Mouse (Mus musculus): ENCODE results near the gene Nus1.

The Nus1 gene

GRCm38 (mm10) chr10:52417998-52418860 is 882 bp downstream of the Nus1 start:
- DNase-seq (ENCODE audit: inconsistent ontology term): peak; percentile 51

GRCm38 (mm10) chr10:52418931-52419330 is 1.6 kb downstream of the Nus1 start:
- peak; percentile 23 for DNase-seq (ENCODE audit: inconsistent ontology term)

DNA sequence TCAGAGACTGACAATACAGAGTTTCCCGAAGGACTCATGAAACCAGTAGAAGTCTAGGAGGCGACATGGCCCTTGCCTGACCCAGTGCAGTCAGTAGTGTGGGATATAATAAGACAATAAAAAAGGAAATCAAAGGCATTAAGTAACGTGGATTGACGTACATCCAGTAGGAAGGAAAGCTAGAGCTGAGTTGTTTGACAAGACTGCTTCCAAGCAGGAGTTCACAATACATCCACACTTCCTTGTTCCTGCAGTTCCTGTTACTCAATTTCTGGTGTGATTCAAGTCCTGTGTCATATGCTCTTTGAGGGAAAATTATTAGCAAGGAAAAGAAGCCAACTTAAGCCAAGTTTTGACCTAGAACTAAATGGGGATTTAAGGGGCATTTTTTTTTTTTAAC is 2.1 kb downstream of the Nus1 start:
- no peak for DNase-seq (ENCODE audit: inconsistent ontology term)

- DNase-seq (ENCODE audit: inconsistent ontology term): no peak
Measured at GRCm38 (mm10) chr10:52420526-52420925, 3.2 kb downstream of the Nus1 start.

GRCm38 (mm10) chr10:52421716-52422115 is 4.4 kb downstream of the Nus1 start:
- no peak for DNase-seq (ENCODE audit: inconsistent ontology term)

DNA sequence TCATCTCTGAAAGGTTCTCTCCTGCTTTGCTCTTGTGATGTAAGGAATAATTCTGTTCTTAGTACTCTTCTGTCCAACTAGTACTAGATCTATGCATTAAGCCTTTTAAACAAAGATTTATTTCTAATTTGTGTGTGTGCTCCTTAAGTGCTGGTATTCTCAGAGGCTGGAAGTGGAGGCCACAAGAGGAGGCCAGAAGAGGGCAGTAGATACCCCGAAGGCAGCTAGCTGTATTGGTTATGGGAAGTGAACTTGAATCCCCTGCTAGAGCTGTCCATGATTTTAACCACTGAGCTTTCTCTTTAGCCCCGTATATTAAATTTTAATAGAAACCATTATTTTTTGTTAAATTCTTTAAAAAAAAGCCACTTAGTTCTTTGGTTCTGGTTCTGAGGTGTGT is 5.8 kb downstream of the Nus1 start:
- DNase-seq (ENCODE audit: inconsistent ontology term): no peak

GRCm38 (mm10) chr10:52426314-52426980 is 9.1 kb downstream of the Nus1 start:
- no peak for DNase-seq (ENCODE audit: inconsistent ontology term)

- DNase-seq (ENCODE audit: inconsistent ontology term): no peak
Measured at GRCm38 (mm10) chr10:52427634-52428415, 10.5 kb downstream of the Nus1 start.

DNA sequence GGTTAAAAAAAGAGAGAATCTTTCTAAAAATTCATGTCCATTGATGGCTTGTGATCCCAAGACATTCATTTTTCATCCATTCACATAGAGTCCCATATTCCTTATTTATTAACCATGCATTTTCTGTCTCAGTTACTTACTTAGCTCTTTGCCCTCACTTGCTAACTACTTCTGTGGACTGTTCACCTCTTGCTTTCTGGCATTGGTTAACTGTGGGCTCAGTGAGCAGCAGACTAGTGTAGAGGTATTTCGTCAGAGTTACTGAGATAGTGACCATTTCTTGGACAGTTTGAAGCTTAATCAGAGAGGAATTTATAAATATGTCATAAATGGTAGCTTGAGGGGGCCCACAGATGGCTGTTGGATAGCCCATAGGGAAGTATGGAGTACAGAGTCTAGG is 13.6 kb downstream of the Nus1 start:
- no peak for DNase-seq (ENCODE audit: inconsistent ontology term)

DNA sequence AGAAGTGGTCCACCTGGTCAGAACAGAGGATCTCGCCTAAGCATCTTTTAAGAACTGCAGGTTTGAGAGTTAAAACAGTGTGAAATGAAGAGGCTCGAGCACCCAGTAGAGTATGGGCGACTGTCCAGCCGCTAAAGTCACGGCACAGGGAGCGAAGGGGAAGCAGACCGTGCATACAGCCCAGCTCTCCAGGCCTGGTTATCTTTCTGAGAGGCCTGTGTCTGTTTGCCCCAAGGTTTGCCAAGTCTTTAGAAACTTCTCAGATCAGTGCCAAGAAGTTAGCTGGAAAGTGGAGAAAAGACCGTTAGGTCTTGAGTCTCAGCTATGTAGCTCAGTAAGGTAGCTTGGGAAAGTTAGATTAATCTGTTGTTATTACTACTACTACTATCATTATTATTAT is 17.5 kb downstream of the Nus1 start:
- DNase-seq (ENCODE audit: inconsistent ontology term): no peak

- no peak for DNase-seq (ENCODE audit: inconsistent ontology term)
Measured at GRCm38 (mm10) chr10:52460614-52461013, 43.3 kb downstream of the Nus1 start.

- no peak for DNase-seq (ENCODE audit: inconsistent ontology term)
Measured at GRCm38 (mm10) chr10:52463941-52464739, 46.8 kb downstream of the Nus1 start.

- DNase-seq (ENCODE audit: inconsistent ontology term): no peak
Measured at GRCm38 (mm10) chr10:52471520-52471919, 54.2 kb downstream of the Nus1 start.

All from Muller cell, postnatal 12 days (primary cell).